Mouse (Mus musculus): ENCODE measurements around the gene Fgd2.

DNA sequence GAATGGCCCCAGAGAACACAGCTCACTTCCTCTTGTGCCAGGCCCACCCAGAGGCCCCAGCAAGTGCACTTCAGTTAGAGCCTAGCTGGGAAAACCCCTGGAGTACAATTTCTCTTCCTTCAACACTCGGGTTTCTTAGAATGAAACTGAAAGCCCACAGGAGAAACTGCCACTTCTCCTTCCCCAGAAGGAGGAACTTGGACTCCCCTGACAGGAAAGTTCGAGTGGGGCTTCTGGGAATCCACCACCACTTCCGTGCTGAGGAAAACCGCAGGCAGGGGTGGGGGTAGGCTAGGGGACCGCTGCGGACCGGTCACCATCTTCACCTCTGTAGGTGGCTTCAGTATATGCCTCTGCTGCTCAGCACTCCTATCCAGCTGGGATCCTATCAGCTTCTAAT lies 34.7 kb downstream of the Fgd2 start:
- no peak for TF ChIP-seq CTCF (IDR thresholded peaks at IDR 0.05; ENCODE audit: low read depth)
- peak; percentile 88 for TF ChIP-seq EP300 (IDR thresholded peaks at IDR 0.05; ENCODE audit: low read depth)

Data from liver, postnatal 0 days (tissue).